Mouse (Mus musculus) brain, embryonic 14.5 days (tissue): ENCODE results near the gene Uqcrc1. TPM values are rescaled to one million over a fixed set of nuclear protein-coding genes. Genes with fewer than 3 reads are reported as not detected.
A peak's percentile ranks its signal among the peaks of the same experiment; 100 is the strongest.

ENCODE experiments used
- DNase-seq: peaks from one replicate; pipeline ENCODE4 v3.0.0-alpha.2; 2011; ENCODE audit warnings: low read depth
- CTCF ChIP-seq: fragments of 200-500 bp; IDR thresholded peaks from 2 replicates; pipeline ENCODE4 v1.5.1; 2012; ENCODE audit warnings: inconsistent platforms, mild to moderate bottlenecking, moderate library complexity, borderline replicate concordance; ENCODE audit not compliant: insufficient read depth, insufficient read length; ENCODE audit errors: extremely low read depth
- POLR2A ChIP-seq: fragments of 200-500 bp; IDR thresholded peaks from 2 replicates; pipeline ENCODE4 v1.6.1; 2012; ENCODE audit warnings: mild to moderate bottlenecking, inconsistent platforms, borderline replicate concordance; ENCODE audit not compliant: poor library complexity, insufficient read depth, insufficient read length, severe bottlenecking; ENCODE audit errors: extremely low read depth
- polyA plus RNA-seq: library from polyadenylated mRNA; depleted of rRNA; stranded (reverse); fragments of >200 nt; gene quantifications from 2 replicates; pipeline ENCODE4 v1.2.3, GENCODE M21; 2012

Gene Uqcrc1
- polyA plus RNA-seq, 1 experiment: 363 TPM

- no peak for DNase-seq
Measured at GRCm38 (mm10) chr9:108953081-108953636, 16.7 kb downstream of the Uqcrc1 start, which contains the start of gene Col7a1. Gene Col7a1, plus strand, starts transcription at chr9:108953586.

GRCm38 (mm10) chr9:108955241-108955640 lies 18.8 kb downstream of the Uqcrc1 start:
- no peak for TF ChIP-seq CTCF
- TF ChIP-seq POLR2A: no peak

More at GRCm38 (mm10) chr9:108953081-108953636, 16.7 kb downstream of the Uqcrc1 start, which contains the start of gene Col7a1:
- TF ChIP-seq POLR2A: no peak
- TF ChIP-seq CTCF: no peak

GRCm38 (mm10) chr9:108955846-108956245 lies 19.4 kb downstream of the Uqcrc1 start:
- no peak for TF ChIP-seq CTCF
- TF ChIP-seq POLR2A: no peak
- DNase-seq: no peak

More at GRCm38 (mm10) chr9:108955241-108955640, 18.8 kb downstream of the Uqcrc1 start:
- DNase-seq: no peak

DNA sequence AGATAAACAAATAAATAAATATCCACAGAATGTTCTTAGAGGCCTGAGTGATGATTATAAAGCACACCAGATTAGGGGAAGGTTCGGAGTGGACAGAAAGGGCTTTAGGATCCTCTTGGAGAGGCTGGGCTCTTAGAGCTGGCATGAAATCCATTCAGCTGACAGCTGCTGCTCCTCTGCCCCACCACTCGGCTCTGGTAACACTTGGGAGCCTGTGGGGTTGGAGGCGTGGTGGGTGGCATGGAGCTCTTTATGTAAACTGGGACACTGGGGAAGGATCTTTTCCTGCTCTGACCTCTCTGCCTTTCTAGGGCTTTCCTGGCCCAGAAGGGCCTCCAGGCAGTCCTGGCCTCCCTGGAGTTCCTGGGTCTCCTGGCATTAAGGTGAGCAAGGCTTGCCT lies 27.1 kb downstream of the Uqcrc1 start:
- no peak for DNase-seq
- no peak for TF ChIP-seq CTCF
- TF ChIP-seq POLR2A: no peak

GRCm38 (mm10) chr9:108964338-108964737 lies 27.9 kb downstream of the Uqcrc1 start:
- no peak for TF ChIP-seq POLR2A
- no peak for TF ChIP-seq CTCF
- DNase-seq: no peak

GRCm38 (mm10) chr9:108970623-108971022 lies 34.2 kb downstream of the Uqcrc1 start:
- DNase-seq: no peak
- no peak for TF ChIP-seq CTCF
- no peak for TF ChIP-seq POLR2A

DNA sequence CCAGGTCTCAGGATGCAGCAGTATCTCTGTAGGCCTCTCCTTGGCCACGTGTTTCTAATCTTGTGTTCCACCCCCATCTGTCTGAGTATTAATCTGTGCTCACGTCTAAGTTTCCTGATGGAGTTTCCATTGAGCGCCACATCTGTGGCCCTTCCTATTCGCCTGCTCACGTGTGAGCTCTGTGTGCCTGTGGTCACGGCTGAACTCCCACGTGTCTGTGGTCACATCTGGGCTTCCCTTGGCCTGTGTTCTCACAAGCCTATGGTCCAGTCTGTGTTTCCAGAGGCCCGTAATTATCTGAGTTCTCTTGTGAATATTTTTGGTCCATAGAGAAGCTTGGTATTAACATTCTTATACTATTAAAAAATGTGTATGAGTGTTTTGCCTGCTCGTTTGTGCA lies 40.0 kb downstream of the Uqcrc1 start:
- no peak for DNase-seq
- TF ChIP-seq POLR2A (no peak), CTCF (no peak)

GRCm38 (mm10) chr9:108977966-108978365 lies 41.5 kb downstream of the Uqcrc1 start:
- TF ChIP-seq CTCF (no peak), POLR2A (no peak)
- no peak for DNase-seq

GRCm38 (mm10) chr9:108982498-108982897 lies 46.1 kb downstream of the Uqcrc1 start:
- TF ChIP-seq CTCF: no peak
- no peak for TF ChIP-seq POLR2A
- DNase-seq: no peak

DNA sequence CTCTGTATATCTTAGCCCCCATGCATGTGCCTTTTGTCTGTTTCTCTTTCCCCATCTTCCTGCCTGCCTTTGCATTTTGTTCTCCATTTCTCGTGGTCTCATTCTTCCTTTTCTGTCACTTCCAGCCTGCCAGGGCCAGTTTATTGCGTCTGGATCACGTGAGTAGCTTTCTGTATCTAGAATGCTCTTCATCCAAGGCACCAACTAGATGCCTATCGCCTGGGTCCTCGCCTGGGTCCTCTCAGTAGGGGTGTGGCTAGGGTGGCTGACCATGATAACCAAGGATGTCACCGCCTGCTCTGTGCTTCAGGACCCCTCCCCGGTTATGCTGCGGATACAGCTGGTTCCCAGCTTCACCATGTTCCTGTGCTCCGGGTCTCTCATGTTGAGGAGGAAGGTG lies 46.8 kb downstream of the Uqcrc1 start:
- no peak for TF ChIP-seq POLR2A
- no peak for TF ChIP-seq CTCF
- no peak for DNase-seq

DNA sequence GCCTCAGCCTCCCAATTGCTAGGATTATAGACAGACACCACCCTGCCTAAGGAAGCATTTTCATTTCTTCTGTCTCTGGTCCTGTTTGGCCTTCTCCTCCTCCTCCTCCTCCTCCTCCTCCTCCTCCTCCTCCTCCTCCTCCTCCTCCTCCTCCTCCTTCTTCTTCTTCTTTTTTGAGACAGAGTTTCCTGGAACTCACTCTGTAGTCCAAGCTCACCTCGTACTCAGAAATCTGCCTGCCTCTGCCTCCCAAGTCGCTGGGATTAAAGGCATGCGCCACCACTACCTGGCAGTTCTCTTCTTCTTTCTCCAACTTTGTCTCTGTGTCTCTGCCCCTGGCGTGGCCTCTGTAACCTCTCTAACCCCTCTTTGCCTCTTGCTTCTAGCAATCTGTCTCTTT lies 49.3 kb downstream of the Uqcrc1 start, which contains the start of gene Ucn2:
Gene Ucn2, plus strand, starts transcription at position 301 of the 400 bp plus-strand sequence.
- TF ChIP-seq POLR2A (no peak), CTCF (no peak)

GRCm38 (mm10) chr9:108987704-108988350 lies 51.4 kb downstream of the Uqcrc1 start:
- peak; percentile 8 for DNase-seq
- TF ChIP-seq POLR2A (no peak), CTCF (no peak)

More for the DNA sequence above, 49.3 kb downstream of the Uqcrc1 start, which contains the start of gene Ucn2:
- no peak for DNase-seq
